Mouse (Mus musculus): Measurements from ENCODE around the gene Dnajc2.

- TF ChIP-seq CTCF (IDR thresholded peaks at IDR 0.05; ENCODE audit: control insufficient read depth, insufficient read depth, low read length), result no peak
- TF ChIP-seq POLR2A (IDR thresholded peaks at IDR 0.05; ENCODE audit: borderline replicate concordance, control insufficient read depth, low read depth, low read length), result no peak
Measured at GRCm38 (mm10) chr5:21739120-21739519, 45.9 kb downstream of the Dnajc2 start.

All from bone marrow, adult 2 months (tissue).